Mouse (Mus musculus): ENCODE measurements around the gene Ttc7b.

DNA sequence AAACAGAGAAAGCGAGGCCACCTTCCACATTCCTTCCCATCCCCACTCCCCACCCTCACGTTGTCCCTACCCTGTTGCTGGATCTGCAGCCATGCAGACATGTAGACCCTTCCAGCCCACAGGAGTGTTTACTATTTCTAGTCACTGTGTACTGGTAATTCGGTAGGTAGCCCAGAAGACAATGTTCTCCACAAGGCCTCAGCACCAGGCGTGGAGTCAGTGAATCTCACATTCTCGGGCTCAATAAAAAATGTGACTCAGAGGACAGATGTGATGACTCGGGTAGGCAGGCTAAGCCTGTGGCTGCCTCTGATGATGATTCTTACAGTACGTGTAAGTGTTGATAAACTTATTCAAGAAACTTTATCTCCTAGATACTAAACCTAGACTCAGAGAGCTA, 147.8 kb downstream of the Ttc7b start:
- no peak for TF ChIP-seq POLR2A (IDR thresholded peaks at IDR 0.05; ENCODE audit: extremely low read depth, insufficient read depth, low read length)
- TF ChIP-seq CTCF (IDR thresholded peaks at IDR 0.05; ENCODE audit: low read depth, low read length) = no peak
